Mouse (Mus musculus) CH12.LX (cell line): Measurements from ENCODE around the gene Cacybp.

Experiments used
- NRF1 ChIP-seq: IDR thresholded peaks from 2 replicates; pipeline ENCODE4 v1.6.1; 2014; ENCODE audit warnings: low read depth, mild to moderate bottlenecking, inconsistent platforms, low read length, improper control_type of control experiment, moderate library complexity
- PAX5 ChIP-seq: IDR thresholded peaks from 2 replicates; pipeline ENCODE4 v1.6.1; 2012; ENCODE audit warnings: low read length, inconsistent platforms, mixed read lengths
- SIN3A ChIP-seq: IDR thresholded peaks from 2 replicates; pipeline ENCODE4 v1.6.1; 2012; ENCODE audit warnings: low read length, improper control_type of control experiment, inconsistent platforms
- TBP ChIP-seq: conservative IDR thresholded peaks from 2 replicates; pipeline ENCODE4 v1.6.1; 2011; ENCODE audit warnings: low read depth, low read length, improper control_type of control experiment
- ZNF384 ChIP-seq: IDR thresholded peaks from 2 replicates; pipeline ENCODE4 v1.6.1; 2012; ENCODE audit warnings: low read depth, low read length, improper control_type of control experiment, inconsistent platforms

- no peak for TF ChIP-seq SIN3A
- TF ChIP-seq TBP: no peak
- no peak for TF ChIP-seq NRF1
- TF ChIP-seq ZNF384: no peak
- no peak for TF ChIP-seq PAX5
Measured at GRCm38 (mm10) chr1:160237981-160238380, 25.3 kb upstream of the Cacybp start.
